Mouse (Mus musculus): ENCODE data around the gene Gtf2ird1.

Gtf2ird1 gene

DNA sequence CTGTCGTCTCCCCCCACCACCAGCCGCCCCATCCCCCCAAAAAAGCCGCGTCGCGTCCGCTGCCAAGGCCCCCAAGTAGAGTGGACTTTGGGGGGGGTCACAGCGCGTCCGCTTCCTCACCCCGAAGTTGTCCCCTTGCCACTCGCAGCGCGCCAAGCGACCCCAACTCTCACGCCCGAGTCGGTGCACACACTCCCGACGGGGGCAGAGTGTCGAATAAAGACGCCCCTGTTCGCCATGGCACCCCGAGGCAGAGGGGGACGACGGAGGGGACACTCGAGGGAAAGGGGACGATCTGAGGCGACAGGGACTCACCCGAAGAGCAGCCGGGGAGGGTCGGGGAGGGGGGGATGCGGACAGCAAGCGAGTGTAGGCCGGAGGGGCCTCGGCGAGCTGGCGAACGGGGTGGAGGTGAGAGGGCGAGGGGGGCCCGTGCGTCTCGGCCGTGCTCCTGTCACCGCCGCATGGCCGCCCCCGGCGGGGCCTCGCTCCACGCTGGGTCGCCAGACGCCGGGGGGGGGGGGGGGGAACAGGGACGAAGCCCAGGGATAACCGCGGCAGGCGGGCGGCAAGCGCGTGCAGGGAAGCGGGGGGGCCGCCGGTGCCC is 142.3 kb downstream of the Gtf2ird1 start:
- no peak for DNase-seq (ENCODE audit: low read depth, low spot score)

DNA sequence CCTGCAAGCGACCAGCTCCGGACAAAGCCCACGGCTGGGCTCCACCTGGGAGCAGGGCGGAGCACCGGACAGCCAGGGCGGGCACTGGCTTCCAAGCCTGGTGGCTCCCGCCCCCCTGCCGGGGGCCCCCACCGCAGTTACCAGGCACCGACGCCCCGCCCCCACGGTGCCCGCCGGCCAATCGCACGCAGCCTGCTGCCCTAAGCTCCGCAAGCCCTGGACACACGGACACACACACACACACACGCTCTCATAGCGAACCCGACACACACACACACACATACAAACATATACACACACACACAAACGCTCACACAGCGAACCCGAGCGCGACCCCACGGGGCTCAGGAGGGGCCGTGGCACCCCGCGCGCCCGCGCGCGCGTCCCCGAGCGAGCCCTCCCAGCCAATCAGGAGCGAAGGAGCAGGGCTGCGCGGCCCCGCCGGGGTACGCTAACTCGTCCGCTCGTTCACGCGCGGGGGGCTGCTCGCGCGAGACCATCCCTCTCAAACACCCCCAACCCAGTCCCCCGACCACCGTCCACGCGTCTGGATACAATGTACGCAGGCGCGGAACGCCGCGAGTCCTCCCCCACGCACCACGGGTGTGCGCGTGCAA is 143.0 kb downstream of the Gtf2ird1 start:
- peak; percentile 79 for DNase-seq (ENCODE audit: low read depth, low spot score)

DNA sequence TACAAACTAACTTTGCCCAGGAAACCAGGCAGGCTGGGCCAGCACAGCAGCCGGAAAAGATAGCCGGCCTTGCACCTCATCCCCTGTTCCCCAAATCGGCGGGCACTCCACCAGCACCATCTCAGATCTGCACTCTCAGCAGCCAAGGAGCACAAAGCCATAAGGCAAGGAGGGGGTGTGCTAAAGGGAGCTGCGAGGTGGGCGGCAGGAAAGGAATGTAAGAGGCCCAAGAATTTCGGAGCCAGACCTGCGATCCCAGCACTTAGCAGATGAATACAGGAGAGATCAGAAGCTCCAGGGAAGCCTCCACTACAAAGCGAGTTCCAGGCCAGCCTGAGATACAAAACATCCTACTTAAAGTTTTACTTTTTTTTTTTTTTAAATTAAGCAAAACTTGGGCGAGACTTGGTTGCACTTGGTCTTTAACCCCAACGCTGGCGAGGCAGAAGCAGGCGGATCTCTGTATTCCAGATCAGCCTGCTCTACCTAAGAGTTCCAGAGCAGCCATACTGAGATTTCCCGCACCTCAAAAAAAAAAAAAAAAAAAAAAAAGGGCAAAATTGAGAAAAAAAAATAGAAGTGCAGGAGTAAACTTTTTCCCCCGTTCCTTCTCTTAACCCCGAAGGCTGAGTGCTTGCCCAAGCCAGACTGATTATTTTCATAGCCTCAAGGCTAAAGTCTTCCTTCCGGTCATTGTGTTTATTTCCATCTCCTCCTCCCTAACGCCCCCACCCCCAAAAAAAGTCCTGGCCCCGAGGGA is 143.6 kb downstream of the Gtf2ird1 start:
- no peak for DNase-seq (ENCODE audit: low read depth, low spot score)

DNA sequence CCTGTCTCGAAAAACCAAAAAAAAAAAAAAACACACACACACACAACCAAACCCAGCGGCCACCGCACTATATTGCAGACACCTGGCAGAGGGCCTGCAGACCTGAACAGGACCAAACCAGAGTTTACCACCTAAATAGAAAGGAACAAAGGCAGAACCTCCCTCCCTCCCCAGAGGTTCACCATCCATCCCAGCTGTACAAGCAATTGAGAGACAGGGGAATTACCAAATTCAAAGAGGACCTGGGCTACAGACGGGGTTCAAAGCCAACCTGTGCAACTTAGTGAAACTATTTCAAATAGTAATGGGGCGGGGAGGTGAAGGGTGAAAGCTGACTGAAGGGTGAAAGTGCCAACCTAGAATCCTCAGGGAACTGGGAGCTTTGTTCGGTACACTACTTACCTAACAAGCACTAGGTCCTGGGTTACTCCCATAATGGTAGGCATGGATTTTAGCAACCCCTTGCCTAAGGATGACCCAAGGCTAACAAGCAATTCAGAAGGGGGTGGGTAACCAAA is 144.6 kb downstream of the Gtf2ird1 start:
- no peak for DNase-seq (ENCODE audit: low read depth, low spot score)

DNA sequence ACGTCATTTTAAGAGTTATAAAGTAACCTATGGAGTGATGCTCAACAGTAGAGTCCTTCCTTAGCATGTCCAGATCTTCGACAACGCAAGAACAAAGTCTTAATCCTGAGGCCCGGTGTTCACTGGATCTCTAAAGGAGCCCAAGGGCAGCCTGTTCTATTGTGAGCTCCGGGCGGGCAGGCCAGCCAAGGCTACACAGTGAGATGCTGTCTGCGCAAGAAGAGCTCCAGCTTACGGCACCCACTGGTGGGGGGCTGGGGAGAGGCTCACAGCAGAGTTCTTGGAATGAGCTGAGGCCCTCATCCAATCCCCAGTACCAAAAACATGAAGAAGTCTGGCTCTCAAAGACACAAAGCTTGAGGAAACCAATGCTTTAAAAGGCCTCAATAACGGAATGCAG is 146.3 kb downstream of the Gtf2ird1 start:
- no peak for DNase-seq (ENCODE audit: low read depth, low spot score)

DNA sequence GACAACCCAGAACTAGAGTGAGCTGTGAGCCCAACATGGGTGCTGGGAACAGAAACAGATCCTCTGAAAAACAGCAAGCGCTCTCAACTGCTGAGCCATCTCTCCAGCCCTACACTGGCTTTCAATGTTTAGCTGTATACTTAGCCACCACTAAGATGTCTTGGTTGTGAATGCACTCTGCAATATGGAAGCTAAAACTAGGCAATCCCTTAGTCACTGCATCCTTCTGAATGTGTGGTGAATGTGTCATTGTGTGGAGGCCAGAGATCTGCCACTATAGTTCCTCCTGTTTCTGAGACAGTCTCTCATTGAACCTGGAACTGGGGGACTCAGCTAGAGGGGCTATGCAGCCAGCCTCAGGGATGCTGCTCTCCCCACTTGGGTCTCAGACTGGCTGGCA is 147.2 kb downstream of the Gtf2ird1 start:
- no peak for DNase-seq (ENCODE audit: low read depth, low spot score)
